Mouse (Mus musculus): ENCODE measurements around the gene Fam234a. TPM values are rescaled to one million over a fixed set of nuclear protein-coding genes. Genes with fewer than 3 reads are reported as not detected.

Fam234a gene
- total and polyA plus RNA-seq, 3 experiments: 0.10 TPM; not detected in 2

DNA sequence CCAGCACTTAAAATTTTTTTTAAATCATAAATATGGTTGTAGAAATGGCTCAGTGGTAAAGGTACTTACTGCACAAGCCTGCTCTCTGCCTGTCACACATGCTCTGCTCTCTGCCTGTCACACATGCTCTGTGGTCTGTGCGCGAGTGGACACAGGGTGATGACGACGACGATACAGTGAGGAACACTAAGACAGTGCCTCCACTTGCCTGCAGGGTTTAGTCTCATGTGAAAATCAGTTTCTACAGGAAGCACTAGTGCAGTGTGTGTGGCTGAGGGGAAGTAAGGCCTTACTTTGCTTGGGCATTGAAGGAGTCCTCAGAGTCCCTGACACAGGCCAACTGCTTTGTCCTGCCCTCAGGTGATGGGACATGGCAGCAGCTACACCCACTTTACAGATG lies 14.3 kb downstream of the Fam234a start:
- H3K27me3 ChIP-seq (ENCODE audit: control insufficient read depth in 1 of 2, insufficient read depth in 2 of 2, low read length in 2 of 2): peaks cover 2 to 3% of the 10 kb centered on the region in 2 experiments; a peak in 2 of 4 replicates
- H3K79me2 ChIP-seq (ENCODE audit: control insufficient read depth, insufficient read depth, low read length, poor library complexity): no peaks in the 10 kb centered on the region
- no peak for DNase-seq (ENCODE audit: low read depth, low spot score)
- TF ChIP-seq MYB (IDR thresholded peaks at IDR 0.05; ENCODE audit: low read depth, low read length): no peak
- no peak for TF ChIP-seq MYC (IDR thresholded peaks at IDR 0.05; ENCODE audit: low read depth, low read length)
- no peak for TF ChIP-seq ETS1 (IDR thresholded peaks at IDR 0.05; ENCODE audit: low read depth, low read length)
- TF ChIP-seq EP300 (IDR thresholded peaks at IDR 0.05; ENCODE audit: low read depth in 1 of 2, low read length in 2 of 2): no peak
- no peak for TF ChIP-seq POLR2A (IDR thresholded peaks at IDR 0.05; ENCODE audit: control insufficient read depth in 1 of 2, insufficient read depth in 1 of 2, low read depth in 1 of 2, low read length in 2 of 2, poor library complexity in 1 of 2)
- H3K4me1 ChIP-seq (ENCODE audit: control insufficient read depth in 1 of 2, insufficient read depth in 2 of 2, low read length in 2 of 2): peaks cover 3% of the 10 kb centered on the region in 2 experiments; a peak in 3 of 4 replicates
- H3K36me3 ChIP-seq (ENCODE audit: control insufficient read depth in 1 of 2, insufficient read depth in 2 of 2, low read length in 2 of 2): no peaks in the 10 kb centered on the region
- no peak overlapping the region for H3K27ac ChIP-seq (ENCODE audit: control insufficient read depth, low read depth, low read length)
- H3K4me3 ChIP-seq (ENCODE audit: control insufficient read depth in 1 of 2, insufficient read depth in 1 of 2, low read depth in 2 of 2, low read length in 2 of 2): no peak overlapping the region
- no peaks in the 10 kb centered on the region for H3K9me3 ChIP-seq (replicated peaks; ENCODE audit: insufficient read depth, low read length)
- H3K9ac ChIP-seq (ENCODE audit: control insufficient read depth, low read depth, low read length, poor library complexity, severe bottlenecking): no peak overlapping the region

GRCm38 (mm10) chr17:26225150-26225549 lies 18.9 kb downstream of the Fam234a start:
- TF ChIP-seq CTCF (IDR thresholded peaks at IDR 0.05 in 2 of 3, conservative IDR thresholded peaks at IDR 0.05 in 1 of 3; ENCODE audit: control insufficient read depth in 1 of 3, insufficient read depth in 1 of 3, low read depth in 2 of 3, low read length in 3 of 3, poor library complexity in 1 of 3, severe bottlenecking in 1 of 3) (no peak), KAT2A (conservative IDR thresholded peaks at IDR 0.05; ENCODE audit: low read depth, low read length) (no peak), CHD2 (IDR thresholded peaks at IDR 0.05; ENCODE audit: low read length) (no peak), NRF1 (IDR thresholded peaks at IDR 0.05; ENCODE audit: insufficient read depth, low read depth, low read length, poor library complexity, severe bottlenecking) (no peak), GATA1 (IDR thresholded peaks at IDR 0.05; ENCODE audit: low read depth, low read length) (no peak), TCF12 (IDR thresholded peaks at IDR 0.05; ENCODE audit: low read depth, low read length) (no peak), EP300 (IDR thresholded peaks at IDR 0.05; ENCODE audit: low read depth in 1 of 2, low read length in 2 of 2) (no peak), POLR2A (IDR thresholded peaks at IDR 0.05; ENCODE audit: control insufficient read depth in 1 of 2, insufficient read depth in 1 of 2, low read depth in 1 of 2, low read length in 2 of 2, poor library complexity in 1 of 2) (no peak), ZNF384 (IDR thresholded peaks at IDR 0.05; ENCODE audit: low read depth, low read length) (no peak), POLR2AphosphoS2 (IDR thresholded peaks at IDR 0.05; ENCODE audit: low read length) (no peak), ZMIZ1 (IDR thresholded peaks at IDR 0.05; ENCODE audit: low read depth, low read length) (no peak), MYB (IDR thresholded peaks at IDR 0.05; ENCODE audit: low read depth, low read length) (no peak), RCOR1 (IDR thresholded peaks at IDR 0.05; ENCODE audit: low read depth, low read length) (no peak), TAL1 (IDR thresholded peaks at IDR 0.05; ENCODE audit: low read length) (no peak), ETS1 (IDR thresholded peaks at IDR 0.05; ENCODE audit: low read depth, low read length) (no peak), MAFK (IDR thresholded peaks at IDR 0.05; ENCODE audit: borderline replicate concordance, low read depth, low read length) (no peak), MYC (IDR thresholded peaks at IDR 0.05; ENCODE audit: low read depth, low read length) (no peak), POLR2AphosphoS5 (IDR thresholded peaks at IDR 0.05; ENCODE audit: borderline replicate concordance, low read depth, low read length) (no peak)
- no peak for DNase-seq (ENCODE audit: low read depth, low spot score)
- H3K27ac ChIP-seq (ENCODE audit: control insufficient read depth, low read depth, low read length): no peak overlapping the region
- no peaks in the 10 kb centered on the region for H3K4me1 ChIP-seq (ENCODE audit: control insufficient read depth in 1 of 2, insufficient read depth in 2 of 2, low read length in 2 of 2)
- no peaks in the 10 kb centered on the region for H3K9me3 ChIP-seq (replicated peaks; ENCODE audit: insufficient read depth, low read length)
- no peak overlapping the region for H3K9ac ChIP-seq (ENCODE audit: control insufficient read depth, low read depth, low read length, poor library complexity, severe bottlenecking)
- peaks cover 5 to 9% of the 10 kb centered on the region in 2 experiments; a peak in 3 of 4 replicates for H3K27me3 ChIP-seq (ENCODE audit: control insufficient read depth in 1 of 2, insufficient read depth in 2 of 2, low read length in 2 of 2)
- no peak overlapping the region for H3K4me3 ChIP-seq (ENCODE audit: control insufficient read depth in 1 of 2, insufficient read depth in 1 of 2, low read depth in 2 of 2, low read length in 2 of 2)
- H3K36me3 ChIP-seq (ENCODE audit: control insufficient read depth in 1 of 2, insufficient read depth in 2 of 2, low read length in 2 of 2): no peaks in the 10 kb centered on the region
- H3K79me2 ChIP-seq (ENCODE audit: control insufficient read depth, insufficient read depth, low read length, poor library complexity): no peaks in the 10 kb centered on the region
